Mouse (Mus musculus): Measurements from ENCODE around the gene Lemd2.

GRCm38 (mm10) chr17:27227258-27227657 lies 23.0 kb upstream of the Lemd2 start:
- TF ChIP-seq EP300 (IDR thresholded peaks at IDR 0.05; ENCODE audit: insufficient read depth, low read depth, low read length), result no peak
- no peak for TF ChIP-seq CTCF (IDR thresholded peaks at IDR 0.05; ENCODE audit: low read depth, low read length)
- TF ChIP-seq POLR2A (IDR thresholded peaks at IDR 0.05; ENCODE audit: insufficient read depth, low read length), result no peak

Measured in ES-Bruce4 (cell line).